16 mouse cellular contexts compared by ENCODE assay signal in genomic region chr4:126278565-126278915, GRCm38 (mm10). TPM values are rescaled to one million over a fixed set of nuclear protein-coding genes. Genes with fewer than 3 reads are reported as not detected.
A peak's percentile ranks its signal among the peaks of the same experiment; 100 is the strongest.
DNase-seq lines count a peak whose midpoint lies in the region; ATAC-seq and TF ChIP-seq lines count a peak whose summit lies in the region.
"Had no signal": no experiment of that assay in that cellular context is flagged by ENCODE, and none has a peak within 500 bp of the region (broad histone marks: within the 10 kb centered on the region; RNA-seq: fewer than 3 reads in every experiment).

No protein-coding gene starts in this region.

- H3K4me3 ChIP-seq in heart, embryonic 16.5 days (ENCODE audit: low read length), result no peak overlapping the region
- H3K4me3 ChIP-seq in ES-E14 (ENCODE audit: insufficient read depth in 1 of 2, low read depth in 1 of 2, low read length in 2 of 2, poor library complexity in 1 of 2, severe bottlenecking in 1 of 2), result peak overlapping the region; percentile 35 to 46
- peak overlapping the region; percentile 23 for H3K4me3 ChIP-seq in limb, embryonic 10.5 days
- H3K4me3 ChIP-seq: forebrain, embryonic 15.5 days; midbrain, embryonic 12.5 days had no signal

- no peaks in the 10 kb centered on the region for H3K27me3 ChIP-seq in heart, embryonic 16.5 days (ENCODE audit: control insufficient read depth, insufficient read depth, low read length)
- H3K27me3 ChIP-seq in limb, embryonic 10.5 days (ENCODE audit: low read depth, poor library complexity, severe bottlenecking), result peaks cover 6% of the 10 kb centered on the region

- no peak overlapping the region for H3K27ac ChIP-seq in heart, embryonic 16.5 days (ENCODE audit: low read length)
- H3K27ac ChIP-seq in ES-E14 (ENCODE audit: insufficient read depth, low read depth, low read length, poor library complexity, severe bottlenecking), result peak overlapping the region; percentile 46; the same call in 1 of the 2 replicates
- H3K27ac ChIP-seq in limb, embryonic 10.5 days, result peak overlapping the region; percentile 79
- H3K27ac ChIP-seq: forebrain, embryonic 15.5 days; midbrain, embryonic 12.5 days; stomach, postnatal 0 days had no signal

- no peaks in the 10 kb centered on the region for H3K9me3 ChIP-seq in heart, embryonic 16.5 days (replicated peaks; ENCODE audit: control insufficient read depth, low read length)
- H3K9me3 ChIP-seq in ES-E14 (ENCODE audit: control insufficient read depth, insufficient read depth, low read depth, low read length), result no peaks in the 10 kb centered on the region
- H3K9me3 ChIP-seq in limb, embryonic 10.5 days (replicated peaks), result no peaks in the 10 kb centered on the region
- H3K9me3 ChIP-seq: forebrain, embryonic 15.5 days; G1E; midbrain, embryonic 12.5 days had no signal

- H3K4me1 ChIP-seq in heart, embryonic 16.5 days (ENCODE audit: control insufficient read depth, insufficient read depth, low read length), result no peaks in the 10 kb centered on the region
- peaks cover 3 to 18% of the 10 kb centered on the region in 2 experiments; a peak in 1 of 4 replicates for H3K4me1 ChIP-seq in ES-E14 (ENCODE audit: control insufficient read depth in 2 of 2, insufficient read depth in 2 of 2, low read length in 2 of 2, poor library complexity in 1 of 2)
- H3K4me1 ChIP-seq in limb, embryonic 10.5 days, result peaks cover 41% of the 10 kb centered on the region

- ATAC-seq in heart, embryonic 16.5 days (replicated peaks; ENCODE audit: extremely low read depth, insufficient read depth, low FRiP score), result no peak

- in situ Hi-C loops in ES-E14 (cut with MboI; ENCODE audit: low sequenced_read_pairs in 2 of 2, unreplicated experiment in 2 of 2), result no loop called here

- peak overlapping the region; percentile 64; the same call in 1 of the 2 replicates for H3K4me2 ChIP-seq in heart, embryonic 16.5 days (ENCODE audit: low read depth, low read length)
- H3K4me2 ChIP-seq: forebrain, embryonic 15.5 days had no signal

- intact Hi-C loops in heart, postnatal 14 days (cut with DNase I), result loop anchor here (1.0 kb wide), 1 partner anchor 31 kb away; no protein-coding TSS in a partner anchor

- peaks cover 6% of the 10 kb centered on the region for H3K36me3 ChIP-seq in heart, embryonic 16.5 days (ENCODE audit: control insufficient read depth, insufficient read depth)
- peaks cover 2% of the 10 kb centered on the region; the same call in 1 of the 2 replicates for H3K36me3 ChIP-seq in ES-E14 (ENCODE audit: control insufficient read depth, insufficient read depth, low read length, poor library complexity, severe bottlenecking)
- H3K36me3 ChIP-seq in limb, embryonic 10.5 days, result peaks cover 27% of the 10 kb centered on the region

- 35% methylated on average over 9 of the region's 9 CpGs for WGBS in heart, embryonic 16.5 days
- 5% methylated on average over 9 of the region's 9 CpGs for WGBS in limb, embryonic 10.5 days

- peak; percentile 44 for DNase-seq in cerebellum, adult 11-12 months
- no peak for DNase-seq in cerebellum, postnatal 14 days
- DNase-seq in heart, postnatal 14 days, result no peak
- DNase-seq in ES-E14 (ENCODE audit: low read depth, low spot score), result no peak
- peak; percentile 73 for DNase-seq in limb, embryonic 10.5 days (ENCODE audit: low spot score)
- no peak for DNase-seq in right cerebral cortex, adult 18-20 months
- no peak for DNase-seq in layer of hippocampus, adult 8-10 months (ENCODE audit: low spot score in 2 of 2)
- DNase-seq: layer of hippocampus, postnatal 36 days; lung, adult 18-20 months; right cerebral cortex, postnatal 4 days had no signal

- H3K9ac ChIP-seq in heart, embryonic 16.5 days (ENCODE audit: low read length), result no peak overlapping the region
- peak overlapping the region; percentile 8 for H3K9ac ChIP-seq in ES-E14 (ENCODE audit: insufficient read depth, low read depth, low read length, poor library complexity, severe bottlenecking)
- H3K9ac ChIP-seq: forebrain, embryonic 15.5 days; midbrain, embryonic 12.5 days had no signal

TF ChIP-seq in ES-E14, 5 proteins besides CTCF, POLR2A, EP300 and RAD21:
- TF ChIP-seq ZC3H11A (IDR thresholded peaks at IDR 0.05; ENCODE audit: borderline replicate concordance, low read depth, low read length), result no peak
- no peak for TF ChIP-seq MAFK (IDR thresholded peaks at IDR 0.05; ENCODE audit: insufficient read depth, low read depth, low read length)
- TF ChIP-seq CHD2 (IDR thresholded peaks at IDR 0.05; ENCODE audit: low read depth, low read length), result no peak
- TF ChIP-seq ZNF384 (IDR thresholded peaks at IDR 0.05; ENCODE audit: low read depth, low read length), result no peak
- no peak for TF ChIP-seq HCFC1 (IDR thresholded peaks at IDR 0.05; ENCODE audit: borderline replicate concordance, insufficient read depth, low read length)

RNA-seq across cellular contexts. Expression of gene Col8a2, which starts 8.1 kb away (rescaled TPM):
- polyA plus RNA-seq in heart, embryonic 16.5 days (2015; fragmentation: Nextera tagmentation; extraction: Ambion mirVana), result 4.5 and 5.0 TPM in 2 replicates
- under 1 TPM; 0.79 to 0.85 TPM for total RNA-seq in heart, postnatal 14 days (2021)
- total RNA-seq in ES-E14 (2012; rRNA removed), result 3.7 and 3.8 TPM in 2 replicates
- 0.65 and 1.4 TPM in 2 replicates for polyA plus RNA-seq in limb, embryonic 10.5 days (2016; fragmentation: Nextera tagmentation; extraction: Ambion mirVana)
- 1 to 10 TPM; 1.7 to 2.3 (median 2.0) TPM for total RNA-seq in layer of hippocampus, adult 8-10 months (2022)
- total RNA-seq: neutrophil, adult 5-6 weeks had no signal
- polyA plus RNA-seq: G1E had no signal

RNA-seq across cellular contexts. Expression of gene Trappc3, which starts 16.4 kb away (rescaled TPM):
- polyA plus RNA-seq in heart, embryonic 16.5 days (2015; fragmentation: Nextera tagmentation; extraction: Ambion mirVana), result 78.1 and 81.3 TPM in 2 replicates
- total RNA-seq in heart, postnatal 14 days (2021), result 10 to 100 TPM; 45.6 to 49.3 TPM
- total RNA-seq in ES-E14 (2012; rRNA removed), result 54.8 and 54.9 TPM in 2 replicates
- 83.1 and 95.3 TPM in 2 replicates for polyA plus RNA-seq in limb, embryonic 10.5 days (2016; fragmentation: Nextera tagmentation; extraction: Ambion mirVana)
- total RNA-seq in layer of hippocampus, adult 8-10 months (2022), result 10 to 100 TPM; 79.9 to 89.9 (median 85.1) TPM

RNA-seq across cellular contexts. Expression of gene Map7d1, which starts 22.4 kb away (rescaled TPM):
- polyA plus RNA-seq in heart, embryonic 16.5 days (2015; fragmentation: Nextera tagmentation; extraction: Ambion mirVana), result 34.7 and 36.1 TPM in 2 replicates
- 100 to 1,000 TPM; 242 to 246 TPM for total RNA-seq in heart, postnatal 14 days (2021)
- total RNA-seq in ES-E14 (2012; rRNA removed), result 20.9 and 27.1 TPM in 2 replicates
- polyA plus RNA-seq in limb, embryonic 10.5 days (2016; fragmentation: Nextera tagmentation; extraction: Ambion mirVana), result 56.2 and 63.2 TPM in 2 replicates
- total RNA-seq in layer of hippocampus, adult 8-10 months (2022), result 100 to 1,000 TPM; 240 to 257 (median 248) TPM

RNA-seq across cellular contexts. Expression of gene Adprhl2, which starts 43.0 kb away (rescaled TPM):
- polyA plus RNA-seq in heart, embryonic 16.5 days (2015; fragmentation: Nextera tagmentation; extraction: Ambion mirVana), result 38.6 and 41.1 TPM in 2 replicates
- total RNA-seq in heart, postnatal 14 days (2021), result 10 to 100 TPM; 13.4 to 13.6 TPM
- total RNA-seq in ES-E14 (2012; rRNA removed), result 50.5 and 56.9 TPM in 2 replicates
- 95.1 and 97.5 TPM in 2 replicates for polyA plus RNA-seq in limb, embryonic 10.5 days (2016; fragmentation: Nextera tagmentation; extraction: Ambion mirVana)
- 10 to 100 TPM; 29.3 to 31.6 (median 29.7) TPM for total RNA-seq in layer of hippocampus, adult 8-10 months (2022)

RNA-seq across cellular contexts. Expression of gene Tekt2, which starts 46.9 kb away (rescaled TPM):
- 2.3 and 2.7 TPM in 2 replicates for polyA plus RNA-seq in heart, embryonic 16.5 days (2015; fragmentation: Nextera tagmentation; extraction: Ambion mirVana)
- under 1 TPM; 0.74 to 0.98 TPM for total RNA-seq in heart, postnatal 14 days (2021)
- 1.7 and 2.9 TPM in 2 replicates for total RNA-seq in ES-E14 (2012; rRNA removed)
- 0.35 and 0.98 TPM in 2 replicates for polyA plus RNA-seq in limb, embryonic 10.5 days (2016; fragmentation: Nextera tagmentation; extraction: Ambion mirVana)
- 1 to 10 TPM; 1.3 to 2.6 (median 1.4) TPM for total RNA-seq in layer of hippocampus, adult 8-10 months (2022)
- total RNA-seq: neutrophil, adult 5-6 weeks had no signal
- polyA plus RNA-seq: G1E had no signal

Comparison
In these comparisons a context has a peak if more than half of its experiments do, and no peak if none do; other contexts are left out.
1. DNase-seq: peak in cerebellum, adult 11-12 months (single experiment) and limb, embryonic 10.5 days (single experiment); none in cerebellum, postnatal 14 days (0 of 2), heart, postnatal 14 days (0 of 2), ES-E14 (single experiment), right cerebral cortex, adult 18-20 months (single experiment) and layer of hippocampus, adult 8-10 months (0 of 2).